Mouse (Mus musculus) neural tube, embryonic 15.5 days (tissue): ENCODE data around the gene Sin3b. TPM values are rescaled to one million over a fixed set of nuclear protein-coding genes. Genes with fewer than 3 reads are reported as not detected.

Source experiments
- ATAC-seq: fragments of 200-750 bp; cut with Nextera tagmentation; 2 replicates; pipeline ENCODE4 v1.8.0; 2017; ENCODE audit warnings: mild to moderate bottlenecking, moderate TSS enrichment, moderate library complexity; ENCODE audit not compliant: low FRiP score
- H3K27ac ChIP-seq: fragments of 300-500 bp; sonication (generic); replicated peaks from 2 replicates; pipeline ENCODE4 v1.5.1; 2015; ENCODE audit warnings: mild to moderate bottlenecking, inconsistent platforms
- H3K27me3 ChIP-seq: fragments of 300-500 bp; sonication (generic); replicated peaks from 2 replicates; pipeline ENCODE4 v1.6.1; 2015; ENCODE audit warnings: inconsistent platforms
- H3K36me3 ChIP-seq: fragments of 300-500 bp; sonication (generic); 2 replicates; pipeline ENCODE4 v1.6.1; 2015; ENCODE audit warnings: inconsistent platforms
- H3K4me1 ChIP-seq: fragments of 300-500 bp; sonication (generic); 2 replicates; pipeline ENCODE4 v1.6.1; 2015; ENCODE audit warnings: inconsistent platforms
- H3K4me2 ChIP-seq: fragments of 300-500 bp; sonication (generic); 2 replicates; pipeline ENCODE4 v1.6.1; 2015; ENCODE audit warnings: inconsistent platforms, mild to moderate bottlenecking, moderate library complexity
- H3K4me3 ChIP-seq: fragments of 300-500 bp; sonication (generic); replicated peaks from 2 replicates; pipeline ENCODE4 v1.5.1; 2015; ENCODE audit warnings: mild to moderate bottlenecking, inconsistent platforms
- H3K9ac ChIP-seq: fragments of 300-500 bp; sonication (generic); replicated peaks from 2 replicates; pipeline ENCODE4 v1.6.1; 2015; ENCODE audit warnings: mild to moderate bottlenecking, inconsistent platforms
- H3K9me3 ChIP-seq: fragments of 300-500 bp; sonication (generic); replicated peaks from 2 replicates; pipeline ENCODE4 v1.6.1; 2016; ENCODE audit warnings: inconsistent platforms
- WGBS: fragments of 180-500 bp; shearing (Covaris S2); methylation state at CpG from one replicate; pipeline ENCODE4 v1.1.7; 2015; ENCODE audit warnings: mixed read lengths; 5-methylcytosine and 5-hydroxymethylcytosine counted together
- polyA plus RNA-seq: library from polyadenylated mRNA; unstranded; fragments of >200 nt; fragmentation: Nextera tagmentation; extraction: Ambion mirVana; gene quantifications from 2 replicates; pipeline ENCODE4 v1.2.1, GENCODE M21; 2015

Gene Sin3b
- polyA plus RNA-seq, 1 experiment from 2014 or later = 152 TPM

DNA sequence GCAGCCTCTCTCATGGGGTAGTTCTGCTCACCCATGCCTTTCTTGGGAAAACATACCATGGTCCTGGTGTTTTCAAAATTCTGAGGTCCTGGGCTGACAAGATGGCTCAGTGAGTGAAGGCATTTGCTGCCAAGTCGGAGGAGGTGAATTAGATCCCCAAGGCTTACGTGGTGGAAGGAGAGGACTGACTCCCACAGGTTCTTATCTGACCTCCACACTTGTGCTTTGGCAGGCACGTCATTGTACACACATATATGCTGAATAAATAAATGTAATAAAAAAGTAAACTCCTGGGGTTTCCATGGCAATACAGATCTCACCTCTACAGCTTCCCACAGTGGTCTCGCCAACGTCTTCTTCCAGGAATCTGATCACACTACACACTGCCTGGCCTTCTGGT, 6.5 kb upstream of the Sin3b start:
- Histone ChIP-seq H3K27me3 (no peaks in the 10 kb centered on the region), H3K4me3 (no peak overlapping the region), H3K4me2 (no peak overlapping the region), H3K9ac (no peak overlapping the region), H3K27ac (no peak overlapping the region), H3K4me1 (no peaks in the 10 kb centered on the region), H3K9me3 (no peaks in the 10 kb centered on the region), H3K36me3 (no peaks in the 10 kb centered on the region)
- no peak for ATAC-seq
- 87% methylated on average over 5 of the region's 5 CpGs for WGBS

DNA sequence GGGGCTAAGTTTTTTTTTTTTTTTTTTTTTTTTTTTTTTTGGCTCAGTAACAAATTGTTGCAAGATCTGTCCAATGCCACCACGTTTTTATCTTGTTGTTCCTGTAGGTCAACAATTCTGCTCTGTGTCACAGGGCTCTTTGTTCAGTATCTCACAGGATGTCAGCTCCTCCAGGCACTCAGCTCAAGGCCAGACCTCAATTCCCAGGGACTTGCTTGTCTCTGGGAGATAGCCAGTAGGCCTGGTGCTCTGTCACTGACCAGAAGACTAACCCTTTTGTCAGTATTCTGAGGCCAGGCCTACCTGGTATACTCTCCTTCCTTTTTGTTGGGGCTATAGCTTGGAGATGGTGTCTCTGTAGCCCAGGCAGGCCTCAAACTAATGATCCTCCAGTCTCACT, 2.5 kb upstream of the Sin3b start:
- Histone ChIP-seq H3K9ac (no peak overlapping the region), H3K27me3 (no peaks in the 10 kb centered on the region), H3K4me2 (no peak overlapping the region), H3K36me3 (peaks cover 9% of the 10 kb centered on the region), H3K27ac (no peak overlapping the region), H3K4me3 (no peak overlapping the region), H3K4me1 (peaks cover 18% of the 10 kb centered on the region), H3K9me3 (no peaks in the 10 kb centered on the region)
- ATAC-seq = no peak
- WGBS = 31% methylated on average over 1 of the region's 1 CpGs

DNA sequence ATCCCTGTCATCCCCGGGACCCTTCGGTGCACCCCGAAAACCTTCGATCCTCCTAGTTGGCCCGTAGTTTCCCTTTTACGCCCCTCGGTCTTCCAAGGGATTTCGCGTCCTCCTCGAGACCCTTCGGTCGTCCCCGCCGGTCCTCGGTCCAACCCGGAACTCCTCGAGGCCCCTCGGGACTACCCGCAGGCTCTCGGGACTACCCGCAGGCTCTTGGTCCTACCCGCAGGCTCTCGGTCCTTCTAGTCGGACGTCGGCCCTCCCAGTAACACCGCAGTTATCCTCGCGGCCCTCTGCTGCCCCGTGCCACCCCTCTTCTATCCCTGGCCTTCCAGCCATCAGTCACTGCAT, 541 bp downstream of the Sin3b start:
- Histone ChIP-seq H3K27ac (peak overlapping the region; percentile 71), H3K4me2 (peak overlapping the region; percentile 94)
- ATAC-seq = peak; percentile 42

DNA sequence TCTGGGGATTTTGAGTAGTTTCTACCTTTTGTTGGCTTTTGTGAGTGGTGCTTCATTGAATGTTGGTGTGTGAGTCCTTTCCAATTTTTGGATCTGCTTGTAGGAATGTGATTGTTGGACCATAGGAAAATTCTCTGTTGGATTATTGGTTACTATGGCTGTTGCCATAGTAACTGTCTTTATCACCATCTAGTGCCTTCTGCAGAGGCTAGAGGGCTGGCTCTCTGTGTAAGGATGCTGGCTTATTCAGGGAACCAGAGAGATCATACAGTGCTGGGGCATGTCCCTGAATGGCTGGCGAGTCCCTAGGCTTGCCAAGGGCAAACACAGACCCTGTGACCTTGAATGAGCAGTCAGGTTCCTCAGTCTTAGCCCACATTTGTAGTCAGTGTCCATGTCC, 5.6 kb downstream of the Sin3b start:
- peaks cover 49% of the 10 kb centered on the region for H3K4me1 ChIP-seq
- H3K4me2 ChIP-seq = peak overlapping the region; percentile 15; the same call in 1 of the 2 replicates
- 88% methylated on average over 1 of the region's 1 CpGs for WGBS
- no peak overlapping the region for H3K4me3 ChIP-seq
- ATAC-seq = peak; percentile 75
- H3K9ac ChIP-seq = no peak overlapping the region
- peak overlapping the region; percentile 33; the same call in 1 of the 2 replicates for H3K27ac ChIP-seq
- H3K27me3 ChIP-seq = no peaks in the 10 kb centered on the region
- H3K9me3 ChIP-seq = no peaks in the 10 kb centered on the region
- H3K36me3 ChIP-seq = peaks cover 87% of the 10 kb centered on the region

More for the DNA sequence above, 541 bp downstream of the Sin3b start:
- Histone ChIP-seq H3K9me3 (no peaks in the 10 kb centered on the region), H3K27me3 (no peaks in the 10 kb centered on the region), H3K4me3 (peak overlapping the region; percentile 97), H3K36me3 (peaks cover 39% of the 10 kb centered on the region), H3K4me1 (peaks cover 40% of the 10 kb centered on the region), H3K9ac (peak overlapping the region; percentile 93)
- under 1% methylated on average over 30 of the region's 30 CpGs for WGBS

GRCm38 (mm10) chr8:72735001-72735400, 11.9 kb downstream of the Sin3b start:
- Histone ChIP-seq H3K36me3 (peaks cover 96% of the 10 kb centered on the region), H3K9ac (no peak overlapping the region), H3K4me1 (peaks cover 3% of the 10 kb centered on the region; the same call in 1 of the 2 replicates), H3K4me3 (no peak overlapping the region), H3K9me3 (no peaks in the 10 kb centered on the region), H3K27ac (no peak overlapping the region), H3K4me2 (no peak overlapping the region), H3K27me3 (no peaks in the 10 kb centered on the region)
- ATAC-seq = no peak
- WGBS = 87% methylated on average over 5 of the region's 5 CpGs

- H3K36me3 ChIP-seq = peaks cover 91% of the 10 kb centered on the region
- H3K27ac ChIP-seq = no peak overlapping the region
- no peak for ATAC-seq
- no peaks in the 10 kb centered on the region for H3K27me3 ChIP-seq
- no peak overlapping the region for H3K4me2 ChIP-seq
- H3K9ac ChIP-seq = no peak overlapping the region
- H3K4me1 ChIP-seq = no peaks in the 10 kb centered on the region
- H3K4me3 ChIP-seq = no peak overlapping the region
- no peaks in the 10 kb centered on the region for H3K9me3 ChIP-seq
These were observed 13.8 kb downstream of the Sin3b start for GRCm38 (mm10) chr8:72736868-72737267.

DNA sequence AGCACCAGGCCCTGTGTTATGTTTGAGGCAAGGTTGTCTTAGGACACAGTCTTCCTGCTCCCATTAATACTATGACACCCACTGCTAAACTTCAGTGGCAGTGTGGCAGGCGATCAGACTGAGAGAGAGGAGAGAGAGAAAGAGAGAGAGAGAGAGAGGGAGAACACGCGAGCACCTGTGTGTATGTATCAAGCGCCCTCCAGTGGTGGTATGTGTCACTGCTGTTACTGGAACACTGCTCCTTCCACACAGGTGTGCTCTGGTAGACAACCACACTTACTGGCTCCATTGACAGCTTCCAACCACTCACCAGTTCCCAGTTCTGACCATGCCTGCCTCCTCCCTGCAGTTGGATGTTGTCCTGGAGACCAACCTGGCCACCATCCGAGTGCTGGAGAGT, 23.0 kb downstream of the Sin3b start:
- Histone ChIP-seq H3K27me3 (no peaks in the 10 kb centered on the region), H3K36me3 (peaks cover 99% of the 10 kb centered on the region), H3K9ac (no peak overlapping the region), H3K9me3 (no peaks in the 10 kb centered on the region), H3K4me3 (no peak overlapping the region), H3K27ac (no peak overlapping the region), H3K4me1 (no peaks in the 10 kb centered on the region), H3K4me2 (no peak overlapping the region)
- WGBS = 44% methylated on average over 5 of the region's 5 CpGs
- ATAC-seq = peak; percentile 64; the same call in 1 of the 2 replicates

- H3K4me1 ChIP-seq = no peaks in the 10 kb centered on the region
- no peak for ATAC-seq
- H3K9me3 ChIP-seq = no peaks in the 10 kb centered on the region
- H3K27ac ChIP-seq = no peak overlapping the region
- 95% methylated on average over 26 of the region's 26 CpGs for WGBS
- no peaks in the 10 kb centered on the region for H3K27me3 ChIP-seq
- H3K4me2 ChIP-seq = no peak overlapping the region
- peaks cover 96% of the 10 kb centered on the region for H3K36me3 ChIP-seq
- no peak overlapping the region for H3K4me3 ChIP-seq
- no peak overlapping the region for H3K9ac ChIP-seq
These were observed 26.8 kb downstream of the Sin3b start for GRCm38 (mm10) chr8:72749846-72750245.

GRCm38 (mm10) chr8:72750266-72750665, 27.2 kb downstream of the Sin3b start:
- H3K9ac ChIP-seq = no peak overlapping the region
- WGBS = 91% methylated on average over 6 of the region's 6 CpGs
- no peaks in the 10 kb centered on the region for H3K4me1 ChIP-seq
- H3K27ac ChIP-seq = no peak overlapping the region
- H3K4me3 ChIP-seq = no peak overlapping the region
- H3K4me2 ChIP-seq = no peak overlapping the region
- no peak for ATAC-seq
- no peaks in the 10 kb centered on the region for H3K9me3 ChIP-seq
- no peaks in the 10 kb centered on the region for H3K27me3 ChIP-seq
- H3K36me3 ChIP-seq = peaks cover 93% of the 10 kb centered on the region

- 90% methylated on average over 3 of the region's 3 CpGs for WGBS
- Histone ChIP-seq H3K9ac (no peak overlapping the region), H3K4me2 (no peak overlapping the region), H3K4me3 (no peak overlapping the region), H3K4me1 (no peaks in the 10 kb centered on the region), H3K27me3 (no peaks in the 10 kb centered on the region), H3K9me3 (no peaks in the 10 kb centered on the region), H3K27ac (no peak overlapping the region), H3K36me3 (peaks cover 94% of the 10 kb centered on the region)
- ATAC-seq = no peak
These were observed 28.0 kb downstream of the Sin3b start for GRCm38 (mm10) chr8:72751126-72751525.

- H3K27ac ChIP-seq = no peak overlapping the region
- 83% methylated on average over 3 of the region's 3 CpGs for WGBS
- H3K4me1 ChIP-seq = no peaks in the 10 kb centered on the region
- H3K4me3 ChIP-seq = no peak overlapping the region
- peaks cover 94% of the 10 kb centered on the region for H3K36me3 ChIP-seq
- no peaks in the 10 kb centered on the region for H3K27me3 ChIP-seq
- ATAC-seq = no peak
- no peaks in the 10 kb centered on the region for H3K9me3 ChIP-seq
- no peak overlapping the region for H3K9ac ChIP-seq
- no peak overlapping the region for H3K4me2 ChIP-seq
These were observed 29.2 kb downstream of the Sin3b start for GRCm38 (mm10) chr8:72752289-72752688.

DNA sequence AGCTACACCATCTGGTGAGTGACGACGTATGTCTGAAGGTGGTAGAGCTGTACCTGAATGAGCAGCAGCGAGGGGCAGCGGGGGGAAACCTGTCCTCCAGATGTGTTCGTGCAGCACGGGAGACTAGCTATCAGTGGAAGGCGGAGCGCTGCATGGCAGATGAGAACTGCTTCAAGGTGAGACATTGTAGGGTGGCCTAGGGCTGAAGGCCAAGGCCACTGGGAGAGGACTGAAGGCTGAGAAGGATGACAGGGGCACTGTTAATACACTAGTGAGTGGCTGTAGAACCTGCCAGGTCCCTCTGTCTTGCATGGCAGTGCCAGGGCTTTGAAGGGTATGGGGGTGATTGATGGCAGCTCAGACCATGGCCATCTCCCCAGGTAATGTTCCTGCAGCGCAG, 30.1 kb downstream of the Sin3b start:
- no peak overlapping the region for H3K9ac ChIP-seq
- no peaks in the 10 kb centered on the region for H3K4me1 ChIP-seq
- no peak overlapping the region for H3K4me3 ChIP-seq
- 97% methylated on average over 9 of the region's 9 CpGs for WGBS
- peaks cover 94% of the 10 kb centered on the region for H3K36me3 ChIP-seq
- no peak overlapping the region for H3K27ac ChIP-seq
- no peak overlapping the region for H3K4me2 ChIP-seq
- no peaks in the 10 kb centered on the region for H3K9me3 ChIP-seq
- no peak for ATAC-seq
- no peaks in the 10 kb centered on the region for H3K27me3 ChIP-seq

GRCm38 (mm10) chr8:72753781-72754180, 30.7 kb downstream of the Sin3b start:
- no peak overlapping the region for H3K27ac ChIP-seq
- no peak for ATAC-seq
- H3K9me3 ChIP-seq = no peaks in the 10 kb centered on the region
- no peak overlapping the region for H3K9ac ChIP-seq
- no peak overlapping the region for H3K4me3 ChIP-seq
- 95% methylated on average over 2 of the region's 2 CpGs for WGBS
- no peak overlapping the region for H3K4me2 ChIP-seq
- H3K36me3 ChIP-seq = peaks cover 94% of the 10 kb centered on the region
- H3K27me3 ChIP-seq = no peaks in the 10 kb centered on the region
- no peaks in the 10 kb centered on the region for H3K4me1 ChIP-seq
